Mouse (Mus musculus) embryonic fibroblast, embryonic 13.5 days (primary cell): Measurements from ENCODE around the gene Bsg. TPM values are rescaled to one million over a fixed set of nuclear protein-coding genes. Genes with fewer than 3 reads are reported as not detected.

Experiments used
- H3K27ac ChIP-seq: 2 replicates; pipeline ENCODE4 v1.5.1; 2012; ENCODE audit warnings: low read length, control low read depth, inconsistent platforms; ENCODE audit not compliant: insufficient read depth
- H3K4me1 ChIP-seq: 2 replicates; pipeline ENCODE4 v1.6.1; 2011; ENCODE audit warnings: low read length; ENCODE audit not compliant: control insufficient read depth, insufficient read depth
- H3K4me3 ChIP-seq: 2 replicates; pipeline ENCODE4 v1.5.1; 2011; ENCODE audit warnings: mild to moderate bottlenecking, control low read depth, low read length; ENCODE audit not compliant: insufficient read depth
- CTCF ChIP-seq: IDR thresholded peaks from 2 replicates; pipeline ENCODE4 v1.5.1; 2011; ENCODE audit warnings: mild to moderate bottlenecking, control low read depth, low read length, moderate library complexity, borderline replicate concordance; ENCODE audit not compliant: insufficient read depth
- POLR2A ChIP-seq: IDR thresholded peaks from 2 replicates; pipeline ENCODE4 v1.6.1; 2011; ENCODE audit warnings: low read depth, mild to moderate bottlenecking, control low read depth, low read length, moderate library complexity
- polyA plus RNA-seq: library from polyadenylated mRNA; stranded (reverse); fragments of >200 nt; gene quantifications from 2 replicates; pipeline ENCODE4 v1.2.4, GENCODE M21; 2011; ENCODE audit warnings: low read depth; ENCODE audit not compliant: missing spikeins, insufficient read length

Bsg gene
- polyA plus RNA-seq, 1 experiment = 774 TPM

DNA sequence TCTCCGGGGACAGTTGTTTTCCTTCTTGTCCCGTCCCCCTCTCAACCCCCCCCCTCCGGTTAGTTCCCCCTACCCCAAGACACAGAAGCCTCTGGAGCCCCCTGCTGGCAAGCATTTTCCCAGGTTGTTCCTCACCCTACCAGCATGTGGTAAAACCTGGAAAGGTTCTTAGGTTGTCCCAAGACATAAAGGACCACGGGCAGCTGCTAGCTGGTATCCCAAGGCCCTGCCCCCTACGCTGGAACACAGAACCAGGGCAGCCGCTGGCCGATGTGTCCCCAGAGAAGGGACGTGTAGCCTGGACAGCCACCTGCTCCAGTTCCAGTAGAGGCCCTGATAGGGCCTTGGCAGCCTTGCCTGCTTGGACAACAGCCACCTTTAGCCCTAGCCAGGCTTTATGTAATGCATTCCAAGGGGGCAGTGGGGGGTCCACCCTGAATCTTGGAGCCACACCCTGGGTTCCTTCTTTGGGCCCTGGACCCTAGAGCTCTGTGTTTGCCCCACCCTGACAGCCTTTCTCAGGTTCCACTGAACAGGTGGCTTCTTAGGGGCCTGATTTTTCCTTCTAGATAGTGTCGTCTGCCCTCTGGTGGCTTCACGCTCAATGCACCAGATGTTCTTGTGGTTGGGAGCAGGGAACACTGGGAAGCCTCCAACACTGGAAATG is 21.2 kb upstream of the Bsg start:
- TF ChIP-seq POLR2A (0 out of 2 replicates have a peak, but pooled peaks have one; percentile 28), CTCF (peak; percentile 50; the same call in 1 of the 2 replicates)

DNA sequence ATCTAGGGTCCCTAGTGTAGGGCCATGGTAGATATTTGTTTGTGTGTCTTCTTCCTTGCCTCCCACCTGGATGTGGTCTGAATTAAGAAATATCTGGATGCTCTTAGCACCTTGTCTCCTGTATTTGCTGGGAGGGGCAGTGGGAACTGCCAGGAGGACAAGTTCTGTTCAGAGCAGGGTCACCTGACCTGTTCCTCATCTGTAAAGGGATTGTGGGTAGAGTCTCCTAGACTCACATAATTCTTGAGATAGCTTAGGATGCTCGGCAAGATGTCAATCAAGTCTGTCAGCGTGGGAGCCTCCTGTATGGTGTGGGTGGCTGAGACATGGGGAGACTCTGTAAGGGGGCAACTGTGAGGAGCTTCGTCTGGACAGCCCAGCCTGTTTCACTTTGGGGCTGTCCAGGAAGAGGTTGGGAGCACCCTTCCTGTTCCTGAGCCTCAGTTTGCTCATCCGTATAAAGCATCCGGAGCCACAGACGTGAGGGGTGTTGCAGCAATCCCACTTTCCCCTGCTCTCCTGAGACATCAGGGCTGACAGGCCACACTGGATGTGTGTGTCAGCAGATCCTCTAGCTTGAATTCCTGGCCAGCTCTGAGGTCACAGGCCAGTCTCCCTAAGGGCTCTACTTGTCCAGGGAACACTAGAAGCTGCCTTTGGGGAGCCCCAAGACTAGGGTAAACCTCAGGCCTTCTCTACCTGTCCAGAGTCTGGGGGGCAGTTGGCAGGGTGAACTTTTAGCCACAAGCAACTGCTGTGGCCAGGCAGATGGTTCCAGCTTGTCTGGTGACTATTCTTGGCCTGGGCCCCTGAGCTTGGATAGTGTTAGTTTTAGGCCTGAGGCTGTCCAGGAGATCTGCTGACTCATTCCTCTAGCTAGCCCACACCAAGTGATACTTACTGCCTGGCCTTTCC is 20.3 kb upstream of the Bsg start:
- Histone ChIP-seq H3K4me3 (peak overlapping the region; percentile 88), H3K4me1 (peaks cover 9% of the 10 kb centered on the region), H3K27ac (peak overlapping the region; percentile 51)
- no peak for TF ChIP-seq POLR2A
- no peak for TF ChIP-seq CTCF

More for the DNA sequence above, 21.2 kb upstream of the Bsg start:
- Histone ChIP-seq H3K27ac (peak overlapping the region; percentile 64), H3K4me1 (peaks cover 9% of the 10 kb centered on the region), H3K4me3 (peak overlapping the region; percentile 88)

DNA sequence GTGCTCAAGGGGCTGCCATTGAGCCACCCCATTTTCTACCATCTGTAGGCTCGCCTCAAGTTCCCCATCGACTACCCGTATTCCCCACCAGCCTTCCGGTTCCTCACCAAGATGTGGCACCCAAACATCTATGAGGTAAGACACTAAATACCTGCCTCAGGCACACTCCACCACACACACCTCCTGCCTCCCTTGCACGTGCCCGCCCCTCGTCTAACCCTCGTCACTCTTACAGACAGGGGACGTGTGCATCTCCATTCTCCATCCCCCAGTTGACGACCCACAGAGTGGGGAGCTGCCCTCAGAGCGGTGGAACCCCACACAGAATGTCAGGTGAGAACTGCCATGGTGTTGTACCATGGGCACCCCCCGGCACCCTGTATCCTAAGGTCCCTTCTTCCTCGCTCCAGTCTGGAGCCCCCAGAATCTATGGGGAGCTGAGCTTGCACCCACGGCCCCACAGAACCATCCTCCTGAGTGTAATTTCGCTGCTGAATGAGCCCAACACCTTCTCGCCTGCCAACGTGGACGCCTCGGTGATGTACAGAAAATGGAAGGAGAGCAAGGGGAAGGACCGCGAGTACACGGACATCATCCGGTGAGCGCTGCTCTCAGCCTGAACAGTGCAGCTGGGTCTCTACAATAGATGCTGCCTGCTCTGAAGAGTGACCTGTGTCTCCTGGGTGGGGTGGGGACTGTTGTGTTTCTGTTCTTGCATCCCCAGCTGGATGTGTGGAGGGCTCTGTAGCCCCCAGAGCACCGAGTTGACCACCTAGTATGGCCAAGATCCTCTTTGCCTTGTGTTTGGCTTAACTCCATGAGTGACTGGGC is 19.3 kb upstream of the Bsg start:
- peaks cover 9% of the 10 kb centered on the region for H3K4me1 ChIP-seq
- TF ChIP-seq CTCF = no peak
- no peak for TF ChIP-seq POLR2A
- H3K27ac ChIP-seq = no peak overlapping the region
- no peak overlapping the region for H3K4me3 ChIP-seq

DNA sequence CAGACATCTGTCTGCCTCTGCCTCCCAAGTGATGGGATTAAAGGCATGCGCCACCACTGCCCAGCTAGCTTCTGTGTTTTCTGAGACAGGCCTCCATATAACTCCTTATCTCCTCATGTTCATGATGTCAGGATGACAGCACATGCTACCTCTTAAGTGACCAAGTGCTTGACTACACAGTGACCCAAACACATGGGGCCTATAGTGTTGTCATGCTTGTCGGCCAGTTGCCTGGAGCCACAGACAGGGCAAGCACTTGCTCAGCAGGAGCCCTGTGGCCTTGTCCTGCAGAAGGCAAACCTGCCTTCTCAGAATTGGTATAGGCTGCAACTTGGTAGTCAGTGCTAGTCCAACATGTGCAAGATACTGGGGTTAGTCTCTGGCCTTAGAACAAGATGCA is 18.1 kb upstream of the Bsg start:
- TF ChIP-seq CTCF = no peak
- TF ChIP-seq POLR2A = no peak
- Histone ChIP-seq H3K27ac (no peak overlapping the region), H3K4me1 (peaks cover 9% of the 10 kb centered on the region), H3K4me3 (no peak overlapping the region)

DNA sequence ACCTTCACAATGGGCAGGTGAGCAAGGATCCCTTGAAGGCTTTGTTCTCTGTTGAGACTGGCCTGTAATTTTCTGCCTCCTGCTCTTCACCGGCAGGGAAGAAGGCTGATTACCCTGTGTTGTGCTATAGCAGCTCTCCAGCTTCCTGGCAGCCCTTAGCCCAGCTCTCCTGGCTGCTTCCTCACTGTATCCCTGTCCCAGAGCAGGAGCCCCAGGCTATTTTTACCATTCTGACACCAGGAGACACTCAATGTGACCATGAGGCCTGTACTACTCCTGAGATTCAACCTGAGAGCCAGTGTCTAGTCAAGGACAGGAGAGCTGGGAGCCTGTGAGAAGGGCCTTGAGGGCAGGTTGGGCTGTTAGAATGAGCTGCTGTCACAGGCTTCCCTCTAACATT is 17.6 kb upstream of the Bsg start:
- TF ChIP-seq CTCF (no peak), POLR2A (no peak)
- no peak overlapping the region for H3K4me3 ChIP-seq
- H3K27ac ChIP-seq = no peak overlapping the region
- H3K4me1 ChIP-seq = peaks cover 9% of the 10 kb centered on the region

DNA sequence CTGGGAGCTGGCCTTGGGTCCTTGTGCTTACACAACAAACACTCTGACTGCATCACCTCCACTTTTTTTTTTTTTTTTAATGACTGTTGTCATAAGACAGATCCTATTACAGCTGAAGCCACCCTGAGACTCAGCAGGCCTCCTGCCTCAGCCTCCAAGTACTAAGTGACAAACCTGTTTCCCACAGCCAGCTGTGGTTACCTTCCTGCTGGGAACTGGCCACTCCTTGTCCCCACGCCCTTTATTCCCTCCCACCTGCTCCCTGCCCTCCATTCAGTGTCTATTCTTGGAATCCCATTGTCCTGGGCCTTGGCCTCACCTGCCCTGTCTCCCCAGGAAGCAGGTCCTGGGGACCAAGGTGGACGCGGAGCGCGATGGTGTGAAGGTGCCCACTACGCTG is 16.8 kb upstream of the Bsg start:
- Histone ChIP-seq H3K27ac (no peak overlapping the region), H3K4me3 (no peak overlapping the region), H3K4me1 (peaks cover 9% of the 10 kb centered on the region)
- TF ChIP-seq CTCF = no peak
- no peak for TF ChIP-seq POLR2A

DNA sequence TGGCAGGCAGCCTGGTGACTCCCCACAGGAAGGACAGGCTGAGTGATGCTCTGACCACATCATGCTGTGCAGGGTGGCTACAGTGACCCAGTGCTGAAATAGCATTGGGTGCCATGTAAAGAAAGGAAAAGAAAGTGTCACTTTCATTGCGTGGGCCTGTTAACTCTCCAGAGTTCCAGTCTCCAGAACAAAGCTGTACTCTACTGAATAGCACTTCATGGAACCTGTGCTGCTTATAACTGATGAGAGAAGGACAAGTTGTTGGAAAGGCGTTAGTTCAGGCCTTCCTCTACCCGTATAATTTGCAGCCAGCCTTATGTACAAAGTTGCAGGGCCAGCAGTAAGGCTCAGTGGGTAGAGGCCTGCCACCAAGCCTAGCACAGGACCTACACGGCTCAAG is 15.6 kb upstream of the Bsg start, which contains the start of gene Gzmm:
Gene Gzmm, plus strand, starts transcription at position 301 of the 400 bp plus-strand sequence.
- no peak within 1 kb of the TSS for H3K4me3 ChIP-seq
- no peak for TF ChIP-seq POLR2A
- H3K27ac ChIP-seq = no peak within 1 kb of the TSS
- peaks cover 9% of the 10 kb centered on the region for H3K4me1 ChIP-seq

DNA sequence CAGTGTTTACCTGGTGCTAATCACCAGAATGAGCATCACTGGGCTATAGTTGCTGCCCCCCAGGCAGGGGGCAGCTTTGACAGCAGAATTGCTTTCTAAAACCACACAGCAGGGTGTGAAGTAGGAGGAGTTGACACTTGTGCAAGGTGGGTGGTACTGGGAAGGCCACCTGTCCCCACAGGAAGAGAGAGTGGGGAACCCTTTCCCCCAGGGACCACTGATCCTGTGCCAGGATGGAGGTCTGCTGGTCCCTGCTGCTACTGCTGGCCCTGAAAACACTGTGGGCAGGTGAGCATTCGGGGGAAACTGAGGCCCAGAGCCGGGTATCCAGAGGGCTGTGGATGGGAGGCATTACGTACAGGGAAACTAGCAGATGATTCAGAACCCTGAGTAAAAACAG is 15.1 kb upstream of the Bsg start:
- Histone ChIP-seq H3K4me3 (no peak overlapping the region), H3K4me1 (peaks cover 5% of the 10 kb centered on the region), H3K27ac (no peak overlapping the region)
- TF ChIP-seq CTCF (no peak), POLR2A (no peak)

DNA sequence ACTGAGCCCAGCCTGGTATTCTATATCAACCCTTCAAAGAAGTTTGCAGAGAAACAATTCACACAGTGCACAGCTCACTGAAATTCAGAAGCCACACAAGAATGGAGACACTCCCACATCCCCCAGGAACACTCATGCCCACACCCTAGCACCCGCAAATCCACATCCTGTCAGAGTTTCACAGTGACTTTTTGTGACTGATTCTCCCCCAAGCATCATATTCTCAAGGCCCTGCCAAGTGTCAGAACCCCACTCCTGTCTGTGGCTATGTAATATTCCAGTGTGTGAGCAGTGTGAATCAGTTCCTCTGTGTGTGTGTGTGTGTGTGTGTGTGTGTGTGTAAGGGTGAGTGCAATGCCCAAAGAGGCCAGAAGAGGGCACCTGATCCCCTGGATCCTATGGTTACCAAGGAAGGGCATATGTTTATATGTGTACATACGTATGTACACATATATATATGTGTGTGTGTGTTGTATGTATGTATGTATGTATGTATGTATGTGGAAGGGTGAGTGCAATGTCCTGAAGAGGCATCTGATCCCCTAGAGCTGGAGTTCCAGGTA is 12.2 kb upstream of the Bsg start:
- no peak overlapping the region for H3K27ac ChIP-seq
- peaks cover 10% of the 10 kb centered on the region; the same call in 1 of the 2 replicates for H3K4me1 ChIP-seq
- no peak; the same call in 1 of the 2 replicates for TF ChIP-seq POLR2A
- TF ChIP-seq CTCF = no peak
- H3K4me3 ChIP-seq = no peak overlapping the region
